Mouse (Mus musculus): ENCODE results near the gene 4933416C03Rik. TPM values are rescaled to one million over a fixed set of nuclear protein-coding genes. Genes with fewer than 3 reads are reported as not detected.

The 4933416C03Rik gene
- polyA plus RNA-seq, 1 experiment from 2014 or later: not detected

DNA sequence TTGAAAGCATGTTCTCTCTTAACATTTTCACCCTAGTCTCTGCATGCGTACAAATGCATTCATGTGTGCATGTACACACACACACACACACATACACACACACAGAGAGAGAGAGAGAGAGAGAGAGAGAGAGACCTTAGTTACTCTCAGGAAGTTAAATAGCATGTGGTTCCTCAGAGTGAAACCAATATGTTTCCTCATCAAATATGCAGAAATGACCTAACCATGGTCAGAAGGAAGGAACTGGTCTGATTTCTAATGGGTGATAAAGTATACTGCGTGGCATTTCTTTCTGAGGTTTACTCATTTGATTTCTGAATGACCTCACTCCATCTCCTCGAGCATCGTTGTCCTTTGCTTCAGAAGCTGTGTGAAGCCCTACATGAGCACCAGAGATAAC, 17.5 kb upstream of the 4933416C03Rik start:
- H3K4me2 ChIP-seq (ENCODE audit: low read length): no peak overlapping the region
- no peak overlapping the region for H3K4me3 ChIP-seq (ENCODE audit: low read depth, low read length)
- H3K27ac ChIP-seq (ENCODE audit: low read depth): no peak overlapping the region
- DNase-seq (ENCODE audit: low spot score) (no peak), ATAC-seq (replicated peaks; ENCODE audit: low FRiP score, low TSS enrichment, low read depth) (no peak)
- H3K4me1 ChIP-seq (replicated peaks; ENCODE audit: control insufficient read depth, insufficient read depth, low read length): no peaks in the 10 kb centered on the region
- H3K27me3 ChIP-seq (replicated peaks; ENCODE audit: control insufficient read depth, insufficient read depth, low read length): no peaks in the 10 kb centered on the region
- no peak overlapping the region for H3K9ac ChIP-seq (ENCODE audit: low read length)
- 87% methylated on average over 4 of the region's 4 CpGs for WGBS
- H3K36me3 ChIP-seq (ENCODE audit: control insufficient read depth, insufficient read depth, low read length): no peaks in the 10 kb centered on the region
- no peaks in the 10 kb centered on the region for H3K9me3 ChIP-seq (ENCODE audit: control insufficient read depth, low read length)

DNA sequence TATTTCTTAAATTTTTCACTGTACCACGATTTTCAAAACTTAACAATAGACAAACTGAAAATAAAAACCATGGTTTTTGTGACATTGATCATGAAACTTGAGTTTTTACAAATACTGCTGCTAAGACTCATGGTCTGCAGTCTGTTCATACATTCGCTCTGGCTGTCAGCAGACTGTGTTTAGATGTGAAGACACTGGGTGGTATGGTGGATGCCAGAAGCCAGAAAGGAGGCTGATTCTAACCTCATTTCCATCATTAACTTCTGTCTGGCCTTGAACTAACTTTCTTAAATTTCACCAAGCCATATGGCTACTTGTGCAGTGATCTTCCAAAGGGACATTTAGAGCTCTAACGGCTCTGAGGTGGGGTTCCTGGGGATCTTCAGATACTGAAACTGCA, 16.7 kb upstream of the 4933416C03Rik start:
- Histone ChIP-seq H3K27ac (ENCODE audit: low read depth) (no peak overlapping the region), H3K4me1 (replicated peaks; ENCODE audit: control insufficient read depth, insufficient read depth, low read length) (no peaks in the 10 kb centered on the region), H3K9ac (ENCODE audit: low read length) (no peak overlapping the region), H3K4me2 (ENCODE audit: low read length) (no peak overlapping the region), H3K9me3 (ENCODE audit: control insufficient read depth, low read length) (no peaks in the 10 kb centered on the region), H3K36me3 (ENCODE audit: control insufficient read depth, insufficient read depth, low read length) (no peaks in the 10 kb centered on the region), H3K27me3 (replicated peaks; ENCODE audit: control insufficient read depth, insufficient read depth, low read length) (no peaks in the 10 kb centered on the region), H3K4me3 (ENCODE audit: low read depth, low read length) (no peak overlapping the region)
- WGBS: 68% methylated on average over 3 of the region's 3 CpGs
- ATAC-seq (replicated peaks; ENCODE audit: low FRiP score, low TSS enrichment, low read depth) (no peak), DNase-seq (ENCODE audit: low spot score) (no peak)

DNA sequence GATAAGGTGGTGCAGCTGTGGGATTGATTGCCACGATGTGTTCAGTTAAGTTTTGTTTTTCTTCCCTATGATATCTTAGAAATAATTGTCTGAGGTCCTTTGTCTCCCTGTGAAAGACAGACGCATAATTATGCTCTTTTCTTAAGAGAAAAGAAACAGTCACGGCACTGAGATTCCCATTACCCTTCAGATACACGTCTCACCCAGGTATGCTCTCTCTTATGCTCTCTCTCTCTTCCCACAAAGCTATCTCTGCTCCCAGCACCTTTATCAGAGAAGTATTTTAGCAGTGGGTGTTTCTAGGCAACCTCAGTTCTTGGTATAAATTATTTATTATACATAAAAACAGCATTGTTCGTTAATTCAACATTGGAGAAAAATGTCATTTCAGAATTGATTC, 11.6 kb upstream of the 4933416C03Rik start:
- H3K4me1 ChIP-seq (replicated peaks; ENCODE audit: control insufficient read depth, insufficient read depth, low read length): no peaks in the 10 kb centered on the region
- no peak overlapping the region for H3K9ac ChIP-seq (ENCODE audit: low read length)
- H3K27ac ChIP-seq (ENCODE audit: low read depth): no peak overlapping the region
- no peak overlapping the region for H3K4me3 ChIP-seq (ENCODE audit: low read depth, low read length)
- no peak overlapping the region for H3K4me2 ChIP-seq (ENCODE audit: low read length)
- H3K9me3 ChIP-seq (ENCODE audit: control insufficient read depth, low read length): no peaks in the 10 kb centered on the region
- WGBS: 65% methylated on average over 5 of the region's 5 CpGs
- DNase-seq (ENCODE audit: low spot score): no peak
- no peaks in the 10 kb centered on the region for H3K27me3 ChIP-seq (replicated peaks; ENCODE audit: control insufficient read depth, insufficient read depth, low read length)
- H3K36me3 ChIP-seq (ENCODE audit: control insufficient read depth, insufficient read depth, low read length): no peaks in the 10 kb centered on the region
- ATAC-seq (replicated peaks; ENCODE audit: low FRiP score, low TSS enrichment, low read depth): no peak

DNA sequence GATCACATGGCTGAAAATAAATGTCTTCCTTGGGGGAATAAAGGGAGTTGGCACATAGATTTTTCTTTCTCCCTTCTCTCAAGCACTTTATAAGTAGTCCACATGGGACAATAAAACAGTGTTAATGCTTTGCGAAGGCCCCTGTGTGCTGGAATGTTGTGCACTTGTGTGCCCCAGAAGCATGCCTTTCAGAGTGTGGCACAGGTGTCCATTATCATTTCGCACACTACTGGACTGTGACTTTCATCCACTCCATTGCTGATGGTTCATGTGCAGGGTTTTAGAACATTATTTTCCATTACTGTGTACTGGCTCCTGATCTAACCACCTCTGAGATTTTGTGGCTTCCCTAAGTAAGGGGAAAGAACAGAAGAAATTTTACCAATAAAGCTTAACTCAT, 10.1 kb upstream of the 4933416C03Rik start:
- ATAC-seq (replicated peaks; ENCODE audit: low FRiP score, low TSS enrichment, low read depth): no peak
- DNase-seq (ENCODE audit: low spot score): no peak
- Histone ChIP-seq H3K4me3 (ENCODE audit: low read depth, low read length) (no peak overlapping the region), H3K27me3 (replicated peaks; ENCODE audit: control insufficient read depth, insufficient read depth, low read length) (no peaks in the 10 kb centered on the region), H3K27ac (ENCODE audit: low read depth) (no peak overlapping the region), H3K4me2 (ENCODE audit: low read length) (no peak overlapping the region), H3K4me1 (replicated peaks; ENCODE audit: control insufficient read depth, insufficient read depth, low read length) (no peaks in the 10 kb centered on the region), H3K36me3 (ENCODE audit: control insufficient read depth, insufficient read depth, low read length) (no peaks in the 10 kb centered on the region), H3K9ac (ENCODE audit: low read length) (no peak overlapping the region), H3K9me3 (ENCODE audit: control insufficient read depth, low read length) (no peaks in the 10 kb centered on the region)
- 94% methylated on average over 2 of the region's 2 CpGs for WGBS

DNA sequence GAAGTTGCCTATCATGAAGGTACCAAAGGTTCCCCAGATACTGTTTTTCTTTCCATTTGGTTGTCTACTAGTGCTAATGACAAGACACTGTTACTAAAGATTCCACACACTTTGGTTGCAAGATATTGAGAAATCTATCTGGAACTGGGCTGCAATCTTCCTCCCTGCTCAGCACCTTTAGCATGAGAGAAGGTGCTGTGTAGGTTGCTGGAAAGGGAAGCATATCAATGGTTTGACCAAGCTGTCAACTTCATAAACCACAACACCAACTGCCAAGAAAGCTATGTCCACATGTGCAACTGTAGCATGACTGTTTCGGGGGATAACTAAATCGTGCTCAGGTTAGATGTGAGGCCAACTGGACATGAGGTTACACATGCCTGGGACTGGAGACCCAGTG, 7.7 kb upstream of the 4933416C03Rik start:
- Histone ChIP-seq H3K4me2 (ENCODE audit: low read length) (no peak overlapping the region), H3K4me3 (ENCODE audit: low read depth, low read length) (no peak overlapping the region), H3K4me1 (replicated peaks; ENCODE audit: control insufficient read depth, insufficient read depth, low read length) (no peaks in the 10 kb centered on the region), H3K9me3 (ENCODE audit: control insufficient read depth, low read length) (no peaks in the 10 kb centered on the region), H3K27me3 (replicated peaks; ENCODE audit: control insufficient read depth, insufficient read depth, low read length) (no peaks in the 10 kb centered on the region), H3K27ac (ENCODE audit: low read depth) (no peak overlapping the region), H3K9ac (ENCODE audit: low read length) (no peak overlapping the region), H3K36me3 (ENCODE audit: control insufficient read depth, insufficient read depth, low read length) (no peaks in the 10 kb centered on the region)
- no peak for DNase-seq (ENCODE audit: low spot score)
- ATAC-seq (replicated peaks; ENCODE audit: low FRiP score, low TSS enrichment, low read depth): no peak
- WGBS: 94% methylated on average over 2 of the region's 2 CpGs

DNA sequence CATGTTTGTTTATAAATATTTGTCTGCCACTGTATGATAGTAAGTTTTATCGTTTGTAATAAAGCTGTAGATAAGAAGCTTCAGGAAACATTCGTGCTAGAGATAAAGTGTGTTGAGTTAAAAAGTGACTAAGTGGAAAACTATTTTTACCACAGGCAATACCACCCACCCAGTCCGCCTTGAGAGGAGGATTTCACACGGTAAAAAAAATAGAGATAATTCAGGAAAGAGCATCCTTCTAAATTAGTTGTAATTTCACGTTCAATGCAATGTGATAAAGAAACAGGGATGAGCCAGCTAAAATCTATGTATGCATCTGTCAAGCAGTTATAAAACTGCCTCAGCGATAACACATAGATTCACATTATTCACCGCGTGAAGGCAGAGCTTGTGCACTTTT, 3.3 kb upstream of the 4933416C03Rik start:
- no peaks in the 10 kb centered on the region for H3K9me3 ChIP-seq (ENCODE audit: control insufficient read depth, low read length)
- H3K27me3 ChIP-seq (replicated peaks; ENCODE audit: control insufficient read depth, insufficient read depth, low read length): no peaks in the 10 kb centered on the region
- no peaks in the 10 kb centered on the region for H3K36me3 ChIP-seq (ENCODE audit: control insufficient read depth, insufficient read depth, low read length)
- no peak for DNase-seq (ENCODE audit: low spot score)
- no peak overlapping the region for H3K4me3 ChIP-seq (ENCODE audit: low read depth, low read length)
- H3K9ac ChIP-seq (ENCODE audit: low read length): no peak overlapping the region
- no peak overlapping the region for H3K4me2 ChIP-seq (ENCODE audit: low read length)
- no peak overlapping the region for H3K27ac ChIP-seq (ENCODE audit: low read depth)
- WGBS: 52% methylated on average over 8 of the region's 8 CpGs
- no peaks in the 10 kb centered on the region for H3K4me1 ChIP-seq (replicated peaks; ENCODE audit: control insufficient read depth, insufficient read depth, low read length)
- ATAC-seq (replicated peaks; ENCODE audit: low FRiP score, low TSS enrichment, low read depth): no peak

DNA sequence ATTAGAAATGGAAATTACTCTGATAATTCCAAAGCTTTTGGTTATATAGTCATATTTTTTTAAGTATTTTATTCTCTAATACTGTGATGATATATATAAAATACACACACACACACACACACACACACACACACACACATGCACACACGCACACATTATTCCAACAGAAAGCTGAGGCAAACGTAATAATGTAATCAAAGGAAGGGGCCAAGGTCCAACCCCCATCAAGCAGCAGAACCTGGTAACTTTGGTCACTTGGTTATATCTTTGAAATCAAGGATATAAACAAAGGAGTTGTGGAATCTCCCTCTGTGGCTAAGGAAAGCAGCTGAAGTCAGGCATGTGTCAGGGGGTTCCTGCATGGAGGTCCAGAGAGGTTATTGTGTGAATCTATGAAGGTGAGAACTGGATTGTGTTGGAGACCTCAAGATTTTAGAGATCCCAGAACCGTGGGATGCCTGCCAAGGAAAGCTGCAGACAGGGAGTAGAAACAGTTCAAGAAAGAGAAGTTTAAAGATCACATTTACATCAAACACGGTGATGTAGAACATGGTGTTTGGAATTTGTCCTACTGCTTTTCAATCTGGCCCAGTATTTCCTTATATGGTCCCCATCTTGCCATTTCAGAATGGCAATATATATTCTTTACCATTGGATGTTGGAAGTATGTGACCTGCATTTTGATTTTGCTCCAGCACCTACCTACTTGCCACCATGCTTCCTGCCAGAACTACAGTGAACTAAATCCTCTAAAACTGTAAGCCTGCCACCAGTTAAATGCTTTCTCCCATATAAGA, 2.4 kb upstream of the 4933416C03Rik start:
- ATAC-seq (replicated peaks; ENCODE audit: low FRiP score, low TSS enrichment, low read depth) (no peak), DNase-seq (ENCODE audit: low spot score) (no peak)
- Histone ChIP-seq H3K36me3 (ENCODE audit: control insufficient read depth, insufficient read depth, low read length) (no peaks in the 10 kb centered on the region), H3K4me3 (ENCODE audit: low read depth, low read length) (no peak overlapping the region), H3K9ac (ENCODE audit: low read length) (no peak overlapping the region), H3K27ac (ENCODE audit: low read depth) (no peak overlapping the region), H3K4me2 (ENCODE audit: low read length) (no peak overlapping the region), H3K4me1 (replicated peaks; ENCODE audit: control insufficient read depth, insufficient read depth, low read length) (no peaks in the 10 kb centered on the region), H3K27me3 (replicated peaks; ENCODE audit: control insufficient read depth, insufficient read depth, low read length) (no peaks in the 10 kb centered on the region), H3K9me3 (ENCODE audit: control insufficient read depth, low read length) (no peaks in the 10 kb centered on the region)
- 54% methylated on average over 4 of the region's 4 CpGs for WGBS

DNA sequence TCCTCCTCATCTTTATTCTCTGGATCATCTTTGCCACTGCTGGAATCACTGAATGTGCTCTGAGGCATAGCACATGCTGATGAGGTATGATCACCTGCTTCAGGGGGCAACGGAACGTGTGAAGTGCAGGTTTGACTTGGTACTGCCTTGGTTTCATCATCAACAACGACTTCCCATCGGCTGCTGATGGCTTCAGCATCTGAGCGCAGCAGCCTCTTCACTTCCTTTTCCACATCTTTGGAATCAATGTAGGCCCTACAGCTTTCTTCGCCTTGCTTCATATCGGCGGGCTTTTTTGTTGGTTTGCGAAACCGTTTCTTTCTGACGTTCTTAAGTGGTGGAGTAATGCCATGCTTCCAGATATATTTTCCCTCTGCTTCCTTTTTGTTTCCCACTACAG, 849 bp downstream of the 4933416C03Rik start:
- Histone ChIP-seq H3K9me3 (ENCODE audit: control insufficient read depth, low read length) (no peaks in the 10 kb centered on the region), H3K4me3 (ENCODE audit: low read depth, low read length) (no peak overlapping the region), H3K9ac (ENCODE audit: low read length) (no peak overlapping the region), H3K4me1 (replicated peaks; ENCODE audit: control insufficient read depth, insufficient read depth, low read length) (no peaks in the 10 kb centered on the region), H3K4me2 (ENCODE audit: low read length) (no peak overlapping the region), H3K36me3 (ENCODE audit: control insufficient read depth, insufficient read depth, low read length) (no peaks in the 10 kb centered on the region), H3K27ac (ENCODE audit: low read depth) (no peak overlapping the region), H3K27me3 (replicated peaks; ENCODE audit: control insufficient read depth, insufficient read depth, low read length) (no peaks in the 10 kb centered on the region)
- ATAC-seq (replicated peaks; ENCODE audit: low FRiP score, low TSS enrichment, low read depth): no peak
- no peak for DNase-seq (ENCODE audit: low spot score)
- WGBS: 94% methylated on average over 11 of the region's 11 CpGs

DNA sequence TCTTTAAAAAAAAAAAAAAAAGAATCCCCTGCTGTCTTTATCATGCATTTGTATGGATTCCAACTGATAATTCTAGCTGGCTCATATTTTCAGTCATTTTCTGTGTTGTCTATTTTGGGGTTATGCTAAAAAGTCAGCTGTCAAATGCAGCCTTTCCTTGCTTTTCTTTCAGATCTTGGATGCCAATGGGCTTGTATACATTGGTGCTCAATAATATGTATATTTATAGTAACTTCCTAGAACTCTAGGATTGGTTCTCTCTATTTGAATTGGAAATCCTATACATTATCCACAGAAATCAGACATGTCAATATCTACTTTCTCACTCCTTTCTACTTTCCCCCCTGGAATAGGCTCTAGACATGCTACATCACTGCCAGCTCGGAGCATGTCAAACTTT, 5.0 kb downstream of the 4933416C03Rik start:
- DNase-seq (ENCODE audit: low spot score): no peak
- 88% methylated on average over 1 of the region's 1 CpGs for WGBS
- Histone ChIP-seq H3K4me3 (ENCODE audit: low read depth, low read length) (no peak overlapping the region), H3K27ac (ENCODE audit: low read depth) (no peak overlapping the region), H3K4me2 (ENCODE audit: low read length) (no peak overlapping the region), H3K9ac (ENCODE audit: low read length) (no peak overlapping the region), H3K36me3 (ENCODE audit: control insufficient read depth, insufficient read depth, low read length) (no peaks in the 10 kb centered on the region), H3K9me3 (ENCODE audit: control insufficient read depth, low read length) (no peaks in the 10 kb centered on the region), H3K27me3 (replicated peaks; ENCODE audit: control insufficient read depth, insufficient read depth, low read length) (no peaks in the 10 kb centered on the region), H3K4me1 (replicated peaks; ENCODE audit: control insufficient read depth, insufficient read depth, low read length) (no peaks in the 10 kb centered on the region)
- no peak for ATAC-seq (replicated peaks; ENCODE audit: low FRiP score, low TSS enrichment, low read depth)
